26 mouse cellular contexts compared by ENCODE assay signal in genomic region chr4:83213752-83214151, GRCm38 (mm10).
DNase-seq lines count a peak whose midpoint lies in the region; ATAC-seq and TF ChIP-seq lines count a peak whose summit lies in the region.
"Had no signal": no experiment of that assay in that cellular context is flagged by ENCODE, and none has a peak within 500 bp of the region (broad histone marks: within the 10 kb centered on the region; RNA-seq: fewer than 3 reads in every experiment).

No protein-coding gene starts in this region.

- ATAC-seq in lung, embryonic 15.5 days (ENCODE audit: borderline replicate concordance, extremely low read depth, low FRiP score, low TSS enrichment) = no peak
- ATAC-seq: CD4-positive, CD25-positive, alpha-beta regulatory T cell, adult 4 months; inflammation-experienced regulatory T-cells, adult 6 months; midbrain, embryonic 16.5 days had no signal

- H3K9me3 ChIP-seq in lung, embryonic 15.5 days = no peaks in the 10 kb centered on the region; the same call in 1 of the 2 replicates
- no peaks in the 10 kb centered on the region for H3K9me3 ChIP-seq in CH12.LX (replicated peaks; ENCODE audit: low read length)
- H3K9me3 ChIP-seq: embryonic facial prominence, embryonic 10.5 days; limb, embryonic 13.5 days; liver, embryonic 13.5 days; neural tube, embryonic 13.5 days had no signal

- peak overlapping the region; percentile 74 for H3K27ac ChIP-seq in lung, embryonic 15.5 days
- H3K27ac ChIP-seq in CH12.LX (ENCODE audit: insufficient read depth, low read depth) = no peak overlapping the region
- H3K27ac ChIP-seq: embryonic facial prominence, embryonic 10.5 days; heart, adult 2 months; hindbrain, embryonic 13.5 days; limb, embryonic 13.5 days; liver, embryonic 13.5 days; neural tube, embryonic 13.5 days had no signal

- H3K27me3 ChIP-seq in lung, embryonic 15.5 days = no peaks in the 10 kb centered on the region
- H3K27me3 ChIP-seq in CH12.LX (replicated peaks) = no peaks in the 10 kb centered on the region
- H3K27me3 ChIP-seq: hindbrain, embryonic 13.5 days; limb, embryonic 13.5 days; liver, embryonic 13.5 days; neural tube, embryonic 13.5 days had no signal

- H3K4me1 ChIP-seq in lung, embryonic 15.5 days = peaks cover 17% of the 10 kb centered on the region
- H3K4me1 ChIP-seq in CH12.LX (ENCODE audit: control insufficient read depth in 1 of 2, insufficient read depth in 2 of 2) = no peaks in the 10 kb centered on the region
- H3K4me1 ChIP-seq: hindbrain, embryonic 13.5 days; liver, embryonic 13.5 days had no signal

- H3K36me3 ChIP-seq in lung, embryonic 15.5 days = no peaks in the 10 kb centered on the region
- no peaks in the 10 kb centered on the region for H3K36me3 ChIP-seq in CH12.LX (replicated peaks in 1 of 2; ENCODE audit: control insufficient read depth in 1 of 2, insufficient read depth in 1 of 2, low read length in 1 of 2)
- H3K36me3 ChIP-seq: embryonic facial prominence, embryonic 10.5 days; G1E; hindbrain, embryonic 13.5 days; limb, embryonic 13.5 days; liver, embryonic 13.5 days; neural tube, embryonic 13.5 days had no signal

- no peak overlapping the region for H3K4me2 ChIP-seq in lung, embryonic 15.5 days
- H3K4me2 ChIP-seq in CH12.LX (ENCODE audit: insufficient read depth, low read depth, poor library complexity, severe bottlenecking) = no peak overlapping the region
- H3K4me2 ChIP-seq: hindbrain, embryonic 13.5 days; limb, embryonic 13.5 days; liver, embryonic 13.5 days; neural tube, embryonic 13.5 days had no signal

- no peaks in the 10 kb centered on the region for H3K79me2 ChIP-seq in CH12.LX (replicated peaks; ENCODE audit: control insufficient read depth, extremely low read depth, insufficient read depth, poor library complexity, severe bottlenecking)

- 73% methylated on average over 6 of the region's 6 CpGs for WGBS in lung, embryonic 15.5 days

- TF ChIP-seq EP300 in CH12.LX (IDR thresholded peaks at IDR 0.05; ENCODE audit: low read length) = no peak

- dilution Hi-C loops in CH12.LX (cut with MboI; ENCODE audit: extremely low pct_ligation_motif_present, extremely low pct_unique_long_range_greater_than_20kb, low sequenced_read_pairs) = no loop called here

- TF ChIP-seq RAD21 in CH12.LX (IDR thresholded peaks at IDR 0.05; ENCODE audit: low read depth, low read length) = peak; percentile 31

- in situ Hi-C loops in CH12.LX (cut with MboI; ENCODE audit: low pct_ligation_motif_present, low pct_unique_long_range_greater_than_20kb, low sequenced_read_pairs) = no loop called here

- DNase-seq in lung, postnatal 25 days (ENCODE audit: low spot score) = no peak
- DNase-seq in CH12.LX (ENCODE audit: extremely low read depth) (peak; percentile 12), R1 (ENCODE audit: low read depth, low spot score) (peak; percentile 60)
- no peak for DNase-seq in left cerebral cortex, postnatal 10 days (ENCODE audit: extremely low spot score in 1 of 2, low spot score in 2 of 2)
- no peak for DNase-seq in ovary, postnatal 14 days (ENCODE audit: low spot score)
- DNase-seq in gastrocnemius, postnatal 36 days = no peak
- DNase-seq: adrenal gland, postnatal 25 days; cerebellum, adult 11 months; cerebellum, adult 9-11 months; gastrocnemius, postnatal 25 days; heart, adult 2 months; heart, postnatal 36 days; kidney, adult 18-20 months; kidney, postnatal 10 days; liver, embryonic 13.5 days; lung, postnatal 10 days had no signal

- TF ChIP-seq CTCF in CH12.LX (conservative IDR thresholded peaks at IDR 0.05 in 1 of 2, IDR thresholded peaks at IDR 0.05 in 1 of 2; ENCODE audit: low read depth in 2 of 2, low read length in 2 of 2) = peak in 1 of 2 experiments; percentile 58; a peak in 2 of 4 replicates

- no peak overlapping the region for H3K9ac ChIP-seq in lung, embryonic 15.5 days
- no peak overlapping the region for H3K9ac ChIP-seq in CH12.LX (ENCODE audit: insufficient read depth, low read depth)
- H3K9ac ChIP-seq: hindbrain, embryonic 13.5 days; limb, embryonic 13.5 days; liver, embryonic 13.5 days; neural tube, embryonic 13.5 days had no signal

- H3K4me3 ChIP-seq in lung, embryonic 15.5 days = no peak overlapping the region
- no peak overlapping the region for H3K4me3 ChIP-seq in CH12.LX (replicated peaks in 1 of 3; ENCODE audit: low read depth in 2 of 3, low read length in 2 of 3, poor library complexity in 1 of 3)
- H3K4me3 ChIP-seq: embryonic facial prominence, embryonic 10.5 days; heart, adult 2 months; hindbrain, embryonic 13.5 days; limb, embryonic 13.5 days; liver, embryonic 13.5 days; myocyte; neural tube, embryonic 13.5 days had no signal

- intact Hi-C loops in left cerebral cortex, postnatal 10 days (cut with DNase I) = no loop called here
- intact Hi-C loops in gastrocnemius, postnatal 36 days (cut with DNase I) = no loop called here

- TF ChIP-seq POLR2A in CH12.LX (IDR thresholded peaks at IDR 0.05; ENCODE audit: low read depth, low read length) = no peak

TF ChIP-seq in CH12.LX, 34 proteins besides CTCF, POLR2A, EP300 and RAD21:
- TF ChIP-seq ELF1 (IDR thresholded peaks at IDR 0.05; ENCODE audit: low read depth, low read length) (peak; percentile 45), MAZ (IDR thresholded peaks at IDR 0.05; ENCODE audit: low read depth, low read length) (no peak)

Comparison
In these comparisons a context has a peak if more than half of its experiments do, and no peak if none do; other contexts are left out.
1. DNase-seq: peak in CH12.LX (single experiment) and R1 (single experiment); none in lung, postnatal 25 days (single experiment), left cerebral cortex, postnatal 10 days (0 of 2), ovary, postnatal 14 days (single experiment) and gastrocnemius, postnatal 36 days (0 of 2).